Mouse (Mus musculus): ENCODE measurements around the gene Polr2f. TPM values are rescaled to one million over a fixed set of nuclear protein-coding genes. Genes with fewer than 3 reads are reported as not detected.
A peak's percentile ranks its signal among the peaks of the same experiment; 100 is the strongest.

Gene Polr2f
- polyA plus RNA-seq, 1 experiment from 2014 or later: 320 TPM

- H3K27me3 ChIP-seq (ENCODE audit: control insufficient read depth, insufficient read depth, low read length): no peaks in the 10 kb centered on the region
- no peak for TF ChIP-seq CTCF (IDR thresholded peaks at IDR 0.05; ENCODE audit: low read depth)
- no peak for TF ChIP-seq EP300 (optimal IDR thresholded peaks at IDR 0.05)
- DNase-seq (ENCODE audit: low spot score) (no peak), ATAC-seq (ENCODE audit: low FRiP score, low TSS enrichment) (no peak)
- no peaks in the 10 kb centered on the region for H3K9me3 ChIP-seq (ENCODE audit: control insufficient read depth, low read length)
- H3K27ac ChIP-seq (replicated peaks): no peak overlapping the region
- H3K9ac ChIP-seq (ENCODE audit: low read length): no peak overlapping the region
- 86% methylated on average over 4 of the region's 4 CpGs for WGBS
- H3K36me3 ChIP-seq (ENCODE audit: control insufficient read depth, insufficient read depth, low read length): peaks cover 68% of the 10 kb centered on the region
- H3K4me3 ChIP-seq (ENCODE audit: low read depth, low read length): no peak overlapping the region
- H3K4me1 ChIP-seq (replicated peaks; ENCODE audit: control insufficient read depth, insufficient read depth): no peaks in the 10 kb centered on the region
- no peak overlapping the region for H3K4me2 ChIP-seq (replicated peaks; ENCODE audit: low read depth)
Observed at GRCm38 (mm10) chr15:79122119-79122518, 18.7 kb upstream of the Polr2f start.

GRCm38 (mm10) chr15:79122546-79122945 lies 18.3 kb upstream of the Polr2f start:
- WGBS: 80% methylated on average over 13 of the region's 13 CpGs
- H3K9ac ChIP-seq (ENCODE audit: low read length): no peak overlapping the region
- H3K4me1 ChIP-seq (replicated peaks; ENCODE audit: control insufficient read depth, insufficient read depth): no peaks in the 10 kb centered on the region
- no peaks in the 10 kb centered on the region for H3K27me3 ChIP-seq (ENCODE audit: control insufficient read depth, insufficient read depth, low read length)
- no peak overlapping the region for H3K4me3 ChIP-seq (ENCODE audit: low read depth, low read length)
- no peak for ATAC-seq (ENCODE audit: low FRiP score, low TSS enrichment)
- H3K9me3 ChIP-seq (ENCODE audit: control insufficient read depth, low read length): no peaks in the 10 kb centered on the region
- peaks cover 68% of the 10 kb centered on the region for H3K36me3 ChIP-seq (ENCODE audit: control insufficient read depth, insufficient read depth, low read length)
- H3K4me2 ChIP-seq (replicated peaks; ENCODE audit: low read depth): no peak overlapping the region
- no peak for DNase-seq (ENCODE audit: low spot score)
- no peak overlapping the region for H3K27ac ChIP-seq (replicated peaks)
- TF ChIP-seq CTCF (IDR thresholded peaks at IDR 0.05; ENCODE audit: low read depth): peak; percentile 22; the same call in 1 of the 2 replicates
- no peak for TF ChIP-seq EP300 (optimal IDR thresholded peaks at IDR 0.05)

GRCm38 (mm10) chr15:79123751-79124150 lies 17.1 kb upstream of the Polr2f start:
- WGBS: 81% methylated on average over 6 of the region's 6 CpGs
- Histone ChIP-seq H3K4me1 (replicated peaks; ENCODE audit: control insufficient read depth, insufficient read depth) (no peaks in the 10 kb centered on the region), H3K27ac (replicated peaks) (no peak overlapping the region), H3K36me3 (ENCODE audit: control insufficient read depth, insufficient read depth, low read length) (peaks cover 63% of the 10 kb centered on the region), H3K9me3 (ENCODE audit: control insufficient read depth, low read length) (no peaks in the 10 kb centered on the region), H3K4me2 (replicated peaks; ENCODE audit: low read depth) (no peak overlapping the region), H3K4me3 (ENCODE audit: low read depth, low read length) (no peak overlapping the region), H3K9ac (ENCODE audit: low read length) (no peak overlapping the region), H3K27me3 (ENCODE audit: control insufficient read depth, insufficient read depth, low read length) (no peaks in the 10 kb centered on the region)
- no peak for TF ChIP-seq CTCF (IDR thresholded peaks at IDR 0.05; ENCODE audit: low read depth)
- TF ChIP-seq EP300 (optimal IDR thresholded peaks at IDR 0.05): no peak
- ATAC-seq (ENCODE audit: low FRiP score, low TSS enrichment) (no peak), DNase-seq (ENCODE audit: low spot score) (no peak)

- Histone ChIP-seq H3K27me3 (ENCODE audit: control insufficient read depth, insufficient read depth, low read length) (no peaks in the 10 kb centered on the region), H3K4me3 (ENCODE audit: low read depth, low read length) (no peak overlapping the region), H3K9me3 (ENCODE audit: control insufficient read depth, low read length) (no peaks in the 10 kb centered on the region), H3K9ac (ENCODE audit: low read length) (no peak overlapping the region), H3K4me2 (replicated peaks; ENCODE audit: low read depth) (no peak overlapping the region), H3K27ac (replicated peaks) (no peak overlapping the region), H3K36me3 (ENCODE audit: control insufficient read depth, insufficient read depth, low read length) (peaks cover 59% of the 10 kb centered on the region), H3K4me1 (replicated peaks; ENCODE audit: control insufficient read depth, insufficient read depth) (no peaks in the 10 kb centered on the region)
- TF ChIP-seq EP300 (optimal IDR thresholded peaks at IDR 0.05): no peak
- TF ChIP-seq CTCF (IDR thresholded peaks at IDR 0.05; ENCODE audit: low read depth): no peak
- ATAC-seq (ENCODE audit: low FRiP score, low TSS enrichment) (no peak), DNase-seq (ENCODE audit: low spot score) (no peak)
- 79% methylated on average over 10 of the region's 10 CpGs for WGBS
Observed at GRCm38 (mm10) chr15:79124331-79124875, 16.4 kb upstream of the Polr2f start.

DNA sequence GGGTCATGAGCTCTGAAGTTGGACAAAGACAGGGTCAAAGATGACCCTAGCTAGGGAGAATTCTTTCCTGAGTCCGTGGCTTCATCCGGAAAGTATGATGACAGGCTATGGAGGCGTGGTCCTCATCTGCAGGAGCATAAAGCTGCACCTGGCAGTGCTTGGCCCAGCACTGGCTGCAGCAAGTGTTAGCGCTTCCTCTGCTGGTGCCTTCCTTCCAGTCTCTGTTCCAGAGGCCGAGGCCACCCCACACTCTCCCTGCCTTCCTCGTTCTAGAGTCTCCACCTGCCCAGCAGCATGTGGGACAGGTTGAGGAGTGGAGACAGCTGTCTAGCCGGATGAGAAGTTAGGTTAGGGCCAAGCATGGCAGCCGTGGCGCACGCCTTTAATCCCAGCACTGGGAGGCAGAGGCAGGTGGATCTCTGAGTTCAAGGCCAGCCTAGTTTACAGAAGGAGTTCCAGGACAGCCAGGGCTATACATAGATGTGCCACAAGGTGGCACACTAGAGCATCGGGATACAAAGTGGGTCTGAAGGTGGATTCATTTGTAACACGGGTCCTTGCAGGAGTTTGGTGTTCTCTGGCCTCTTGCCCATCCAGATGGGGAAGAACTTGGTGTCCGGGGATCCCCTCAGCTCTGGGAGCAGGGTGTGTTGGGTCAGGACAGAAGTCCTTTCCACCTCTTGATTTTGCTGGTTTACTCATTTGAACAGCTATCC lies 14.4 kb upstream of the Polr2f start:
- Histone ChIP-seq H3K4me3 (ENCODE audit: low read depth, low read length) (no peak overlapping the region), H3K27ac (replicated peaks) (no peak overlapping the region), H3K9ac (ENCODE audit: low read length) (no peak overlapping the region), H3K4me1 (replicated peaks; ENCODE audit: control insufficient read depth, insufficient read depth) (no peaks in the 10 kb centered on the region), H3K4me2 (replicated peaks; ENCODE audit: low read depth) (no peak overlapping the region), H3K36me3 (ENCODE audit: control insufficient read depth, insufficient read depth, low read length) (peaks cover 53% of the 10 kb centered on the region), H3K27me3 (ENCODE audit: control insufficient read depth, insufficient read depth, low read length) (no peaks in the 10 kb centered on the region), H3K9me3 (ENCODE audit: control insufficient read depth, low read length) (no peaks in the 10 kb centered on the region)
- ATAC-seq (ENCODE audit: low FRiP score, low TSS enrichment) (no peak), DNase-seq (ENCODE audit: low spot score) (peak; percentile 66)
- TF ChIP-seq EP300 (optimal IDR thresholded peaks at IDR 0.05) (no peak), CTCF (IDR thresholded peaks at IDR 0.05; ENCODE audit: low read depth) (peak; percentile 83)
- 79% methylated on average over 13 of the region's 13 CpGs for WGBS

- Histone ChIP-seq H3K4me1 (replicated peaks; ENCODE audit: control insufficient read depth, insufficient read depth) (no peaks in the 10 kb centered on the region), H3K9me3 (ENCODE audit: control insufficient read depth, low read length) (no peaks in the 10 kb centered on the region), H3K9ac (ENCODE audit: low read length) (no peak overlapping the region), H3K36me3 (ENCODE audit: control insufficient read depth, insufficient read depth, low read length) (peaks cover 56% of the 10 kb centered on the region), H3K4me3 (ENCODE audit: low read depth, low read length) (no peak overlapping the region), H3K27ac (replicated peaks) (no peak overlapping the region), H3K27me3 (ENCODE audit: control insufficient read depth, insufficient read depth, low read length) (no peaks in the 10 kb centered on the region), H3K4me2 (replicated peaks; ENCODE audit: low read depth) (no peak overlapping the region)
- TF ChIP-seq EP300 (optimal IDR thresholded peaks at IDR 0.05) (no peak), CTCF (IDR thresholded peaks at IDR 0.05; ENCODE audit: low read depth) (no peak)
- ATAC-seq (ENCODE audit: low FRiP score, low TSS enrichment): no peak
- 90% methylated on average over 12 of the region's 12 CpGs for WGBS
- no peak for DNase-seq (ENCODE audit: low spot score)
Observed at GRCm38 (mm10) chr15:79127101-79127500, 13.7 kb upstream of the Polr2f start.

Data from stomach, postnatal 0 days (tissue).